Mouse (Mus musculus) fibroblast of lung, adult 2 months (primary cell): ENCODE results near the gene Abr.

Source experiments
- DNase-seq: peaks from one replicate; pipeline ENCODE4 v3.0.0-alpha.2; 2011; ENCODE audit warnings: low read depth

Abr gene

GRCm38 (mm10) chr11:76518125-76518524, 104.0 kb downstream of the Abr start:
- no peak for DNase-seq

GRCm38 (mm10) chr11:76516951-76517350, 105.2 kb downstream of the Abr start:
- DNase-seq = no peak

GRCm38 (mm10) chr11:76515123-76515522, 107.0 kb downstream of the Abr start:
- no peak for DNase-seq

- DNase-seq = no peak
These were observed 111.1 kb downstream of the Abr start for GRCm38 (mm10) chr11:76510977-76511376.

GRCm38 (mm10) chr11:76509751-76510723, 112.1 kb downstream of the Abr start:
- DNase-seq = no peak

GRCm38 (mm10) chr11:76508831-76509595, 113.1 kb downstream of the Abr start:
- DNase-seq = no peak

- no peak for DNase-seq
These were observed 114.0 kb downstream of the Abr start for GRCm38 (mm10) chr11:76508125-76508524.

- DNase-seq = no peak
These were observed 114.6 kb downstream of the Abr start for GRCm38 (mm10) chr11:76507302-76508124.

GRCm38 (mm10) chr11:76506514-76507228, 115.4 kb downstream of the Abr start:
- peak; percentile 68 for DNase-seq

- no peak for DNase-seq
These were observed 117.0 kb downstream of the Abr start for GRCm38 (mm10) chr11:76505106-76505505.

- no peak for DNase-seq
These were observed 118.1 kb downstream of the Abr start for GRCm38 (mm10) chr11:76504058-76504457.

- no peak for DNase-seq
These were observed 122.1 kb downstream of the Abr start for GRCm38 (mm10) chr11:76499987-76500386.

GRCm38 (mm10) chr11:76499564-76499963, 122.5 kb downstream of the Abr start:
- DNase-seq = no peak

- DNase-seq = no peak
These were observed 124.4 kb downstream of the Abr start for GRCm38 (mm10) chr11:76497769-76498152.

- no peak for DNase-seq
These were observed 124.9 kb downstream of the Abr start for GRCm38 (mm10) chr11:76497066-76497768.

- DNase-seq = no peak
These were observed 125.9 kb downstream of the Abr start for GRCm38 (mm10) chr11:76496086-76496771.

- no peak for DNase-seq
These were observed 126.7 kb downstream of the Abr start for GRCm38 (mm10) chr11:76495127-76496028.

- no peak for DNase-seq
These were observed 127.6 kb downstream of the Abr start for GRCm38 (mm10) chr11:76494360-76495126.
